Mouse (Mus musculus) kidney, adult 2 months (tissue): ENCODE results near the gene Ivd.

ENCODE experiments used
- CTCF ChIP-seq: fragments of 200-500 bp; conservative IDR thresholded peaks from 2 replicates; pipeline ENCODE4 v1.5.1; 2011; ENCODE audit warnings: low read depth, mild to moderate bottlenecking, control low read depth, low read length, moderate library complexity, mixed read lengths; ENCODE audit not compliant: insufficient read depth, insufficient read length
- POLR2A ChIP-seq: fragments of 200-500 bp; IDR thresholded peaks from one replicate; pipeline ENCODE4 v1.6.1; 2011; ENCODE audit warnings: low read depth, low read length, control low read depth

DNA sequence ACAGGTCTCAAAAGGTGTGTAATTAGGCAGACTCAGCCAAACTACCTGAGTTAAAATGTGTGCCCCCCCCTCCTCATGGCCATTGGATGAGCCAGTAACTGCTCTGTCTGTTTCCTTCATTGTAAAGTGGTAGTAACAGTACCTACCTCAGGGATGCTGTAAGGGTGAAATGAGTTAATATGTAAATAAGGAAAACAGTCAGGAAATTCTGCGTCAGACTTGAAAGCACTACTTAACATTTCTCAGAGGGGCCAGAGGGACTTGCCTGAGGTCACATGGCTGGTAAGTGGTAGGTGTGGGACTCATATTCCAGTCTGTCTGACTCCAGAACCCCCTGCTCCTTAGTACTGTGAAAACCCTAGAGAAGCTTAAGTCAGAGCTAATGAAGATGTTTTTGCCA, 56.8 kb downstream of the Ivd start:
- TF ChIP-seq CTCF (no peak), POLR2A (no peak)
